Mouse (Mus musculus): Measurements from ENCODE around the gene Gm17174.
A peak's percentile ranks its signal among the peaks of the same experiment; 100 is the strongest.
"Not testable (repeated sequence)": the region's sequence is repeated elsewhere in the genome, so short reads cannot be mapped to it uniquely, and the experiment has no call there.

The Gm17174 gene

GRCm38 (mm10) chr14:51592039-51592438 lies at the start of gene Gm17174:
Gene Gm17174 (minus strand): TSS chr14:51592139.
- DNase-seq = not testable (repeated sequence)

GRCm38 (mm10) chr14:51635566-51635965 lies 43.6 kb upstream of the Gm17174 start, which contains the start of gene Gm4181:
Gene Gm4181 (minus strand): TSS chr14:51635666.
- DNase-seq = not testable (repeated sequence)

- DNase-seq = peak; percentile 13
Measured at GRCm38 (mm10) chr14:51632426-51632825, 40.5 kb upstream of the Gm17174 start.

GRCm38 (mm10) chr14:51611210-51611609 lies 19.3 kb upstream of the Gm17174 start, which contains the start of gene Gm17078:
Gene Gm17078 (minus strand): TSS chr14:51611310.
- no peak for DNase-seq

- DNase-seq = not testable (repeated sequence)
Measured at GRCm38 (mm10) chr14:51573963-51574362, 18.0 kb downstream of the Gm17174 start, which contains the start of gene Gm17175. Gene Gm17175 (minus strand): TSS chr14:51574063.

- no peak for DNase-seq
Measured at GRCm38 (mm10) chr14:51552490-51552889, 39.4 kb downstream of the Gm17174 start, which contains the start of gene Gm5622. Gene Gm5622 (plus strand): TSS chr14:51552790.
